Mouse (Mus musculus): ENCODE results near the gene Trmt61a. TPM values are rescaled to one million over a fixed set of nuclear protein-coding genes. Genes with fewer than 3 reads are reported as not detected.

Trmt61a gene
- total and polyA plus RNA-seq, 2 experiments from 2014 or later, result 10.9 to 15.9 TPM

DNA sequence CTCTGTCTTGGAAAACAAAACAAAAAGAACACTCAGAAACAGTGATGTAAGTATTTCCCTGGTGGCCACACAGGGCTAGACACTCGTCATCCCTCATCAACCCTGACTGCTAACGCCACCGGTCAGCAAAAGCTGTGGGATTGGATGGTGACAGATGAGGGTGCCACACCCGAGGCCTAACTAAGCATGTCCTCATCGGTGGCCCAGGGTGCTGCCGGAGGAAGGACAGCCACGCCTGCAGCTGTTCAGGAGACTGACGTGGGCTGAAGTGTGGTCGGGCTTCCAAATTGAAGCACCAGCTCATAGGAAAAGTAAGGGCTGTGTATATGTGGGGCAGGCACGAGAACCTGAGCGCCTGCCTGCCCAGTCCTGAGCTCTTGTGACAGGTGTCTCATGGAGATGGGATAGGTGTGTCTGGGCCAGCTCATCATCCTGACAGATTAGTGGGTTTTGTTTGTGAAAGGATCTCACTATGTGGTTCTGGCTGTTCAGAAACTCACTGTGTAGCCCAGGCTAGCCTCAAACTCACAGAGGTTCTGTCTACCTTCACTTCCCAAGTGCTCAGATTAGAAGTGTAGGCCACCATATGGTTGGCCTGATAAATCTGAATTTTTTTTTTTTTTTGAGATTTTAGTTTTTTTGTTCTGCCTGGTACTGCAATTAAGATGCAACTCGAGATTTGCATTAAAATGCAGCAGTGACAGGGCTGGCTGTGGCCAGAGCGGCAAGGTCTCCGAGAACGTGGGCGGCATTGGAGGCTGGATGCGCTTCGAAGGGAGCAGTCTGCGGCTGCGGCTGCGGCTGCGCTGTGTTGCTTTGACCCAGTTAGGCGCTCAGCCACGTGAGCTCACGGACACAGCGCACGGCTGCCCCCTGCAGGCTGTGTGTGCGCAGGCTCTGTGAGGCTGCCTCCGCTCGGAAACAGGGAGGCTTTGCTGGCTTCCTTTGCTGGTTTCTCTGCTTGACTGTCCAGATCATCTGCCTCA, 54.2 kb downstream of the Trmt61a start:
- Histone ChIP-seq H3K27me3 (ENCODE audit: insufficient read depth, low read length) (no peaks in the 10 kb centered on the region), H3K9me3 (ENCODE audit: low read length) (no peaks in the 10 kb centered on the region), H3K4me3 (ENCODE audit: low read depth, low read length) (peak overlapping the region; percentile 12; the same call in 1 of the 2 replicates), H3K4me2 (ENCODE audit: low read depth) (peak overlapping the region; percentile 31), H3K9ac (no peak overlapping the region), H3K4me1 (ENCODE audit: insufficient read depth) (0 out of 2 replicates have a peak, but pooled peaks cover 4% of the 10 kb centered on the region), H3K27ac (ENCODE audit: low read depth, low read length) (peak overlapping the region; percentile 57; the same call in 1 of the 2 replicates), H3K36me3 (ENCODE audit: insufficient read depth) (peaks cover 9% of the 10 kb centered on the region; the same call in 1 of the 2 replicates)
- TF ChIP-seq CTCF (IDR thresholded peaks at IDR 0.05; ENCODE audit: low read depth), result peak; percentile 98
- peak; percentile 96 for DNase-seq
- ATAC-seq, result peak; percentile 98
- WGBS, result 32% methylated on average over 30 of the region's 30 CpGs

GRCm38 (mm10) chr12:111732921-111733320, 55.0 kb downstream of the Trmt61a start:
- Histone ChIP-seq H3K4me1 (ENCODE audit: insufficient read depth) (0 out of 2 replicates have a peak, but pooled peaks cover 4% of the 10 kb centered on the region), H3K27ac (ENCODE audit: low read depth, low read length) (no peak overlapping the region), H3K9me3 (ENCODE audit: low read length) (no peaks in the 10 kb centered on the region), H3K9ac (no peak overlapping the region), H3K4me2 (ENCODE audit: low read depth) (peak overlapping the region; percentile 31; the same call in 1 of the 2 replicates), H3K4me3 (ENCODE audit: low read depth, low read length) (no peak overlapping the region), H3K27me3 (ENCODE audit: insufficient read depth, low read length) (no peaks in the 10 kb centered on the region), H3K36me3 (ENCODE audit: insufficient read depth) (peaks cover 9% of the 10 kb centered on the region; the same call in 1 of the 2 replicates)
- WGBS, result 52% methylated on average over 5 of the region's 5 CpGs
- DNase-seq (no peak), ATAC-seq (no peak; the same call in 1 of the 2 replicates)
- no peak for TF ChIP-seq CTCF (IDR thresholded peaks at IDR 0.05; ENCODE audit: low read depth)

Other genes starting within 250 kb of the Trmt61a start
- gene Tnfaip2, start 235.6 kb upstream of the Trmt61a start, total RNA-seq (2014; rRNA removed), result 1.0 and 4.8 TPM in 2 replicates
- gene Tnfaip2, start 235.6 kb upstream of the Trmt61a start, polyA plus RNA-seq (2015; fragmentation: Nextera tagmentation; extraction: Ambion mirVana), result 0.33 and 1.2 TPM in 2 replicates
- gene Gm266, start 192.3 kb upstream of the Trmt61a start, total RNA-seq (2014; rRNA removed), result 5.1 and 5.4 TPM in 2 replicates
- gene Gm266, start 192.3 kb upstream of the Trmt61a start, polyA plus RNA-seq (2015; fragmentation: Nextera tagmentation; extraction: Ambion mirVana), result 3.7 and 5.2 TPM in 2 replicates
- gene Eif5, start 140.1 kb upstream of the Trmt61a start, total RNA-seq (2014; rRNA removed), result 273 and 366 TPM in 2 replicates
- gene Eif5, start 140.1 kb upstream of the Trmt61a start, polyA plus RNA-seq (2015; fragmentation: Nextera tagmentation; extraction: Ambion mirVana), result 580 and 648 TPM in 2 replicates
- gene Mark3, start 103.6 kb upstream of the Trmt61a start, total RNA-seq (2014; rRNA removed), result 172 and 182 TPM in 2 replicates
- 36.9 and 42.4 TPM in 2 replicates for gene Mark3, start 103.6 kb upstream of the Trmt61a start, polyA plus RNA-seq (2015; fragmentation: Nextera tagmentation; extraction: Ambion mirVana)
- 1,430 and 1,456 TPM in 2 replicates for gene Ckb, start 5.8 kb upstream of the Trmt61a start, total RNA-seq (2014; rRNA removed)
- 1,561 and 1,650 TPM in 2 replicates for gene Ckb, start 5.8 kb upstream of the Trmt61a start, polyA plus RNA-seq (2015; fragmentation: Nextera tagmentation; extraction: Ambion mirVana)
- 50.6 and 54.2 TPM in 2 replicates for gene Bag5, start 35.2 kb downstream of the Trmt61a start, total RNA-seq (2014; rRNA removed)
- gene Bag5, start 35.2 kb downstream of the Trmt61a start, polyA plus RNA-seq (2015; fragmentation: Nextera tagmentation; extraction: Ambion mirVana), result 60.7 and 71.2 TPM in 2 replicates
- gene Apopt1, start 35.2 kb downstream of the Trmt61a start, total RNA-seq (2014; rRNA removed), result 27.8 and 30.1 TPM in 2 replicates
- 52.7 and 59.8 TPM in 2 replicates for gene Apopt1, start 35.2 kb downstream of the Trmt61a start, polyA plus RNA-seq (2015; fragmentation: Nextera tagmentation; extraction: Ambion mirVana)
- gene Klc1, start 80.7 kb downstream of the Trmt61a start, total RNA-seq (2014; rRNA removed), result 596 and 608 TPM in 2 replicates
- 592 and 640 TPM in 2 replicates for gene Klc1, start 80.7 kb downstream of the Trmt61a start, polyA plus RNA-seq (2015; fragmentation: Nextera tagmentation; extraction: Ambion mirVana)
- 2.5 and 7.2 TPM in 2 replicates for gene Xrcc3, start 135.8 kb downstream of the Trmt61a start, total RNA-seq (2014; rRNA removed)
- 1.8 and 3.5 TPM in 2 replicates for gene Xrcc3, start 135.8 kb downstream of the Trmt61a start, polyA plus RNA-seq (2015; fragmentation: Nextera tagmentation; extraction: Ambion mirVana)
- 21.2 and 24.9 TPM in 2 replicates for gene Zfyve21, start 136.1 kb downstream of the Trmt61a start, total RNA-seq (2014; rRNA removed)
- gene Zfyve21, start 136.1 kb downstream of the Trmt61a start, polyA plus RNA-seq (2015; fragmentation: Nextera tagmentation; extraction: Ambion mirVana), result 27.3 and 29.5 TPM in 2 replicates
- gene Ppp1r13b, start 230.0 kb downstream of the Trmt61a start, total RNA-seq (2014; rRNA removed), result 47.1 and 53.8 TPM in 2 replicates
- 31.7 and 37.6 TPM in 2 replicates for gene Ppp1r13b, start 230.0 kb downstream of the Trmt61a start, polyA plus RNA-seq (2015; fragmentation: Nextera tagmentation; extraction: Ambion mirVana)